Mouse (Mus musculus) regulatory T cell (primary cell): Measurements from ENCODE around the gene Lima1.

Source experiments
- in situ Hi-C: fragments of 300-600 bp; cut with MboI, MseI; formaldehyde crosslinking; loops from one replicate; pipeline ENCODE4 v1.15.1; 2025; ENCODE audit warnings: high pct_unique_total_duplicates

The Lima1 gene

DNA sequence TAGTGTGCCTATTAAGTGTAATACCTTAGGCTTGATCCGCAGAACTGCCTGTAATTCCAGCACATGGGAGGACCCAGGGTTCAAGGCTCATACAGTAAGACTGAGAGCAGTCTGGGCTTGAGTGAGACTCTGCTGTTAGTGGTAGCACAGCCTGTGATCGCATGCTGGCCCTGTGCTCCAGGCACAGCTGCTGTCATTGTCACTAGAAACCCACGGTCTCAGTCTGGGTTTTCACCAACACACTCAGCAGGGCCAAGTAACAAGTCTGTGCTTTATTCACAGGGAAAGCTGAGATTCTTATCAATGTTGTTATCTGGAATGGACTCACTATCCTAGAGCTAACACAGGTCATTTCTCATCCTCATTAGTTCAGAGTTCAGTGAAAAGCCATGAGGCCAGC, 121.1 kb downstream of the Lima1 start:
- in situ Hi-C loops: loop anchor here (25.0 kb wide), 1 partner anchor 892 kb away; the partner anchor contains the start of gene Kmt2d

GRCm38 (mm10) chr15:99740229-99740628, 135.0 kb downstream of the Lima1 start:
- in situ Hi-C loops: no loop called here

- in situ Hi-C loops: no loop called here
Observed at GRCm38 (mm10) chr15:99736675-99737074, 138.6 kb downstream of the Lima1 start.

- in situ Hi-C loops: no loop called here
Observed at GRCm38 (mm10) chr15:99735631-99736030, 139.6 kb downstream of the Lima1 start.

DNA sequence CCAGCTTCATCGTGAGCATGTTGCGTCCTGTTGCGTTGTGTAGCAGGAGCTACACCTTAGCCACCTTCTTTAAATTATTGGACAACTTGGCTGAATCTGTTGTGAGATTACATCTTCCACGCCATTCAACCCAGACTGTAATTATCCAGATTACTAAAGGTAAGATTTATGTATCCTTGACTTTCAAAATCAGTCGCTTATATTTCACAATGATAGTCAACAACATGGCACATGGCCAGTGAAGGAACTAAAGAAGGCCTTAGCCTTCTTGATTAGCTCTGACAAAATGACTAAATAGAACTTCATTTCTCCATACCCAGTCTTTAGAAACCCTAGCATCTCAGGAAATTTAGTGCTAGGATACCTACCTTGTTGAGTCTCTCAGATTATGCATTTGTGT, 142.1 kb downstream of the Lima1 start:
- in situ Hi-C loops: no loop called here

GRCm38 (mm10) chr15:99731678-99732077, 143.6 kb downstream of the Lima1 start:
- in situ Hi-C loops: no loop called here

DNA sequence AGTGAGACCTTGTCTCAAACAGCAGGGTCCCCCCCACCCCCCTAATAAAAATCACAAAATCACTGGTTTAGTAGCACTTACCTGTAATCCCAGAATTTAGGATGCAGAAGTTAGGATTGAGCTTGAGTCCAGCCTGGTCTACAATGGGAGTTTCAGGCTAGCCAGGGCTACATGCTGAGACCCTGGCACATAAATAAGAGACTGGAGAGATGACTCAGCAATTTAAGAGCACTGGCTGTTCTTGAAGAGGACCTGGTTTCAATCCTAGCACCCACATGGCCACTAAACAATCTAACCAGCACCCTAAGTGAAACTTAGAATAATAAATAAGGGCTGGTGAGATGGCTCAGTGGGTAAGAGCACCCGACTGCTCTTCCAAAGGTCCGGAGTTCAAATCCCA, 144.1 kb downstream of the Lima1 start:
- in situ Hi-C loops: no loop called here

DNA sequence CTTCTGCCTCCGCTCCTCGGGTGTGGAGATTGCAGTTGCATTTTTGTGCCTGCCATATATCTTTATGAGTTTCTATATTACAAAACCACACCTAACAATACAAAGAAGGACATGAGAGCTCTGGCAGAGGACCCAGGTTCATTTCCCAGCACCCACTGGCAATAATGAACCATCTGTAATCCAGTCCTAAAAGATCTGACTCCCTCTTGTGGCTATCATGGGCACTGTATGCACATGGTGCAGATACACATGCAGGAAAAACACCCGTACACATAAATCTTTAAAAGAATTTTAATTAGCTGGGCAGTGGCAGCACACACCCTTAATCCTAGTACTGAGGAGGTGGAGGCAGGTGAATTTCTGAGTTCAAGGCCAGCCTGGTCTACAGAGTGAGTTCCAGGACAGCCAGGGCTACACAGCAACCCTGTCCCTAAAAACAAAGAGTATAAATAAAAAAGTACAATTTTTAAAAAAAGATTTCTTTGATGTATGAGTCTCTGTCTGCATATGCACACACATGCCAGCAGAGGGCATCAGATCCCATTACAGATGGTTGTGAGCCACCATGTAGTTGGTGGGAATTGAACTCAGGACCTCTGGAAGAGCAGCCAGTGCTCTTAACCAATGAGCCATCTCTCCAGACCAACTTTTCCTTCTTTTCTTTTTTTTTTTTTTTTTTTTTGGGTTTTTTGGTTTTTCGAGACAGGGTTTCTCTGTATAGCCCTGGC, 146.0 kb downstream of the Lima1 start:
- in situ Hi-C loops: loop anchor here (5.0 to 10.0 kb wide), 2 partner anchors 43 to 176 kb away; partner anchors contain the start of gene Cers5
